Mouse (Mus musculus): ENCODE measurements around the gene Fam193a. TPM values are rescaled to one million over a fixed set of nuclear protein-coding genes. Genes with fewer than 3 reads are reported as not detected.

Gene Fam193a
- 38.5 and 47.4 TPM in 2 replicates for polyA plus RNA-seq (2012; rRNA removed; ENCODE audit: low replicate concordance)

DNA sequence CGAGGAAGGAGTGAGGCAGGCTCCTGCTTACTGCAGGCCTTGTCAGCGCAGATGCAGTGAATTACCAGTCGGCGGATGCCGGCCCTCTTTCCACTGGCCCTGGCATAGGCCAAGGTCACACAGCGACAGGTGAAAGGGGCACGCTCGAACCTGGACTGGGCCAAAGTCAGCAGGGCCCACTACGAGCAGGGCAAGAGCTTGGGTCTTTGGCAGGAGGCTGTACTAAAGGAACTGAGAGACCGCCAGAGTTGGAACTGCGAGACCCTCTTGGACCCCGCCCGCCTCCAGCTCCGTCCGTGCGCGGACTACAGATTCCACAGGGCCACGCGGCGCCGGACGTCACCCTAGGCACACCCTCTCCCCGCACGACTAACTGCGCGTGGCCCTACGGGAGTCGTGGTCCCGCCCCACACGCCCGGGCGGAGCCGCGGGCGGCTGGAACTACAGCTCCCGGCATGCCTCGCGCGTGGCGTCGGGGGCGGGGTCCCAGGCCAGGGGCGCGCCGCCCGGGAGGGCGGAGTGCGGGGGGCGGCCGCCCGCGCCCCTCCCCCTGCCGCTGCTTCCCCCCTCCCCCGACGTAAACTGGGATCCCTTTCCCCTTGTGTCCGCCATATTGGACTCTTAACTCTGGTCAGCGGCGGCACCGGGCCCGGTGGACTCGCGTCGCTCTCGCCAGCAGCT is at the start of gene Fam193a:
TSS of gene Fam193a (plus strand) at position 593 of the 681 bp plus-strand sequence.

DNA sequence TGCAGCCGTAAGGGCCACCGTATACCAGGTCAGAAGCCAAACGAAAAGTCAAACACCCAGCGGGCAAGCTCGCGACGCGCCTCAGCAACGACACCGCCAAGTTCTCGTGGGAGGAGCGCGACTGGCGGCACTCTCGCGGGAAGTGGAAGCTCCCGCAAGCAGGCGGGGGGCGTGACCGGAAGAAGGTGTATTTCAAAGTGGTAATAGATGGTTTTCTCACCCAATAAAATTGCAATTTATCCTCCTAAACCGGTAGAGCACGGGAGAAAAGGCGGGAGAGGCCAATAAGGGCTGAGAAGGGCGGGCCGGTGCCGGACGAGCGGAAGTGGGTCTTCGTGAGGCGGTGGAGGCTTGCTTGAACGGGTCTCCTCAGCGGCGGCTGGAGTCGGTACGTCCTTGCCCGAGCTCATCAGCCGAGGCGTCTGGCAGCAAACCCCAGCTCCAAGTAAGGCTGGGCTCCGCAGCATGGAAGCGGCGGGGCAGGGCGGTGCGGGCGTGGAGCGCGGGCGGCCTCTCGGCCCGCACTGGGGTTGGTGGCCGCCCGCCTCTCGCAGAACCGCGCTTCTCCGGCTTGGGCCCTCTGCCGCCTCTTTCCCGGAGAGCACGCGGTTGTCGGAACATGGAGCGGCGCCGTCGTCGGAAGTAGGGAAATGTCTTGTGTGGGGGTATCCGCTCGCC is 33.5 kb upstream of the Fam193a start, which contains the start of gene Rnf4:
TSS of gene Rnf4 (plus strand) at position 193 of the 678 bp plus-strand sequence.

DNA sequence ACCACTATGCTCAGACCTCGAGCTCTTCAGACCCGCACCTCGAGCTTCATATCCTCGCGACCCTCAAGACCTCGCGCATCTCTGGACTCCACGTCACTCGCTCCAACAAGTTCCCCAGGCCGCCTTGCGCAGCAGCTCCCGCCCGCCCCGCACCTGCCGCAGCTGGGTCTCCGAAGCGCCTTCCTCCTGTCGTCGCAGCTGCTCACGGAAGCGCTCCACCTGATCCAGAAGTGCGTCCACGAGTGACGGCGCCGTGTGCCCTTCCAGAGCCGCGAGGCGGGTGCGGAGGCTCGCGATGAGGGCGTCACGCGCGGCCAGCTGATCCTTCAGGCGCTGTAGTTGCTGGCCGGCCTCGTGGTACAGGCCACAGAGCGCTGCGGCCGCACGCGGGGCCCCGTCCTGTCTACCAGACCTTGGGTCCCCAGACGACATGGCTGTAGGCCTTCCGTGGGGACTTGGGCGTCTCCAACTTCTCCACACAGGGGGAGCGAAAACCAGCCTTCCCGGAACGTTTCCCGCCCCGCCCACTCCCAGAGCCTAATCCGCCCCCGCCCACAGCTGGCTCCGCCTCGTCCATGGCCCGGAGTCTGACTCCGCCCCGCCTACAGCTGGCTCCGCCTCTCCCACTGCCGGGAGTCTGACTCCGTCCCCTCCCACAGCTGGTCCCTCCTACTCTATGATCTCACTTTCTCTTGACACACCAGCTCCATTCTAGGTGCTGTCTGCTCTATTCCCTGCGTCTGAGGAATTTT is 143.9 kb downstream of the Fam193a start, which contains the start of gene Tnip2:
TSS of gene Tnip2 (minus strand) at position 526 of the 752 bp plus-strand sequence.

DNA sequence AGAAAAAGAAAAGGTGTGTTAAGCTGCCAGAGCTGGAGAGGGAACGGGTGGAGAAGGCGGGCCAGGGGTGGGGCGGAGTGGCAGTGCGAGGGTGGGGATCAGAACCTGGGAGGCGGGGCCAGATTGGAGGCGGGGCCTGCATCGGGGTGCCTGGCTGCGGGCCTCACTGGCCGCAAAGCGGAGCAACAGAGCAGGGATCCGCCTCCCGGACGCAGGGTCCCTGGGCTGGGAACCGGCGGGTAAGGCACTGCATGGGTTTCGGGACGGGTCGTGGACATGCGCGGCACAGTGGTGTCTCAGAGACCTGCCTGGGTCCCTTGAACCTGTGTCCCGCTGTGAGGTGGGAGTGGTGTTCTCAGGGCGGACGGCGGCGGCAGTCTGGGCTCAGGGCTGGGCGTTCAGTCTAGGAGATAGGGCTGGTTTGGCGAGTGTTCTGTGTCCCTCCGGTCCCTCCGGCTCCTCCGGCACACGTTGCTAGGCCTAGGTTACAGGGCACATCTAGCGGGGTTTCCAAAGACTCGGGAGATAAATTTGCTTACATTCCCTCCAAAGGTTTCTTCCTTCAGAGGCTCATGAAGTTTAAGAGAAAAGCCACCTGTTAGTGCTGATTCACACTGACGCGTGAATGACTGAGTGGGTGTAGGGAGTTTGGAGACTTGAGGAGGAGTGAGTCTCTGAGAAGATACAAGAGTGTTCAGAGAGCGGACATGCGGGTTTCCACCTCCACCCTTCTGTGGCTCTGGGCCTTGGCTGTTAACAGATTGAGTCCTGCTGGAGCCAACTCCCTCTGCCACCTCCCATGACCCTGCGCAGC is 156.1 kb downstream of the Fam193a start, which contains the start of gene Sh3bp2:
TSS of gene Sh3bp2 (plus strand) at position 176 of the 814 bp plus-strand sequence.

Other genes with a start within 250 kb of the Fam193a start
- gene Poln, start 200.5 kb upstream of the Fam193a start, polyA plus RNA-seq (2012; rRNA removed; ENCODE audit: low replicate concordance) = 8.8 and 23.6 TPM in 2 replicates
- 0.76 and 1.7 TPM in 2 replicates for gene Haus3, start 200.4 kb upstream of the Fam193a start, polyA plus RNA-seq (2012; rRNA removed; ENCODE audit: low replicate concordance)
- gene Mxd4, start 182.2 kb upstream of the Fam193a start, polyA plus RNA-seq (2012; rRNA removed; ENCODE audit: low replicate concordance) = 233 and 332 TPM in 2 replicates
- 3.1 and 7.0 TPM in 2 replicates for gene Zfyve28, start 81.5 kb upstream of the Fam193a start, polyA plus RNA-seq (2012; rRNA removed; ENCODE audit: low replicate concordance)
- 0.07 and 0.09 TPM in 2 replicates for gene Cfap99, start 81.3 kb upstream of the Fam193a start, polyA plus RNA-seq (2012; rRNA removed; ENCODE audit: low replicate concordance)
- gene Rnf4, start 33.6 kb upstream of the Fam193a start, polyA plus RNA-seq (2012; rRNA removed; ENCODE audit: low replicate concordance) = 51.0 and 113 TPM in 2 replicates
- 28.8 and 39.2 TPM in 2 replicates for gene Tnip2, start 144.1 kb downstream of the Fam193a start, polyA plus RNA-seq (2012; rRNA removed; ENCODE audit: low replicate concordance)
- gene Sh3bp2, start 155.9 kb downstream of the Fam193a start, polyA plus RNA-seq (2012; rRNA removed; ENCODE audit: low replicate concordance) = 24.7 and 31.2 TPM in 2 replicates
- 176 and 179 TPM in 2 replicates for gene Add1, start 203.7 kb downstream of the Fam193a start, polyA plus RNA-seq (2012; rRNA removed; ENCODE audit: low replicate concordance)